Mouse (Mus musculus) megakaryocyte, embryonic 14.5 days (primary cell): ENCODE measurements around the gene Fcgr2b. TPM values are rescaled to one million over a fixed set of nuclear protein-coding genes. Genes with fewer than 3 reads are reported as not detected.

Experiments
- H3K27me3 ChIP-seq: replicated peaks from 2 replicates; pipeline ENCODE3; 2012; ENCODE audit warnings: inconsistent platforms
- H3K36me3 ChIP-seq: replicated peaks from 2 replicates; pipeline ENCODE3; 2012; ENCODE audit warnings: low read length, inconsistent platforms, mixed read lengths
- H3K4me1 ChIP-seq: 2 replicates; pipeline ENCODE4 v1.6.1; 2012; ENCODE audit warnings: inconsistent platforms
- H3K4me3 ChIP-seq: replicated peaks from 2 replicates; pipeline ENCODE3; 2012; ENCODE audit warnings: moderate library complexity, mild to moderate bottlenecking, inconsistent platforms
- H3K9me3 ChIP-seq: 2 replicates; pipeline ENCODE4 v1.6.1; 2012; ENCODE audit warnings: inconsistent platforms
- FLI1 ChIP-seq: IDR thresholded peaks from 2 replicates; pipeline ENCODE4 v1.6.1; 2012; ENCODE audit warnings: low read length, inconsistent platforms, mixed read lengths
- GATA1 ChIP-seq: IDR thresholded peaks from 3 replicates; pipeline ENCODE4 v1.6.1; 2012; ENCODE audit warnings: mixed read lengths, low read length, inconsistent platforms, borderline replicate concordance
- polyA plus RNA-seq: library from polyadenylated mRNA; stranded (reverse); fragments of >175 nt; gene quantifications from 2 replicates; pipeline ENCODE4 v1.2.3, GENCODE M21; 2012; ENCODE audit warnings: low replicate concordance; ENCODE audit not compliant: insufficient read depth

Fcgr2b gene
- polyA plus RNA-seq = 17.6 TPM in 1 of 2 replicates, not detected in the other

GRCm38 (mm10) chr1:170976447-170976846 lies at the start of gene Fcgr2b:
Fcgr2b (minus strand) TSS chr1:170976547.
- H3K4me1 ChIP-seq = peaks cover 66% of the 10 kb centered on the region

GRCm38 (mm10) chr1:171019311-171019950 lies 43.1 kb upstream of the Fcgr2b start:
- H3K4me1 ChIP-seq = peaks cover 44% of the 10 kb centered on the region
- H3K27me3 ChIP-seq = peaks cover 17% of the 10 kb centered on the region
- peak overlapping the region; percentile 4 for H3K4me3 ChIP-seq
- H3K9me3 ChIP-seq = peaks cover 12% of the 10 kb centered on the region
- TF ChIP-seq FLI1 = no peak
- TF ChIP-seq GATA1 = no peak
- no peaks in the 10 kb centered on the region for H3K36me3 ChIP-seq

More at GRCm38 (mm10) chr1:170976447-170976846, at the start of gene Fcgr2b:
- TF ChIP-seq FLI1 = no peak
- TF ChIP-seq GATA1 = no peak
- no peaks in the 10 kb centered on the region for H3K9me3 ChIP-seq
- H3K27me3 ChIP-seq = peaks cover 4% of the 10 kb centered on the region
- peaks cover 1% of the 10 kb centered on the region for H3K36me3 ChIP-seq
- H3K4me3 ChIP-seq = peak within 1 kb of the TSS; percentile 88

- TF ChIP-seq FLI1 (no peak), GATA1 (no peak)
- H3K9me3 ChIP-seq = peaks cover 12% of the 10 kb centered on the region
- H3K36me3 ChIP-seq = no peaks in the 10 kb centered on the region
- H3K4me3 ChIP-seq = peak within 1 kb of the TSS; percentile 4
- peaks cover 17% of the 10 kb centered on the region for H3K27me3 ChIP-seq
- peaks cover 39% of the 10 kb centered on the region for H3K4me1 ChIP-seq
These were observed 42.4 kb upstream of the Fcgr2b start, which contains the start of gene Fcgr4 for GRCm38 (mm10) chr1:171018737-171019136. Fcgr4 (plus strand) TSS chr1:171018920.

GRCm38 (mm10) chr1:171017468-171018158 lies 41.3 kb upstream of the Fcgr2b start:
- peaks cover 39% of the 10 kb centered on the region for H3K4me1 ChIP-seq
- peaks cover 15% of the 10 kb centered on the region for H3K27me3 ChIP-seq
- TF ChIP-seq GATA1 (no peak), FLI1 (no peak)
- H3K36me3 ChIP-seq = no peaks in the 10 kb centered on the region
- H3K4me3 ChIP-seq = peak overlapping the region; percentile 44
- H3K9me3 ChIP-seq = peaks cover 12% of the 10 kb centered on the region

GRCm38 (mm10) chr1:171016676-171017356 lies 40.5 kb upstream of the Fcgr2b start:
- H3K4me3 ChIP-seq = peak overlapping the region; percentile 44
- peaks cover 39% of the 10 kb centered on the region for H3K4me1 ChIP-seq
- H3K36me3 ChIP-seq = no peaks in the 10 kb centered on the region
- peaks cover 12% of the 10 kb centered on the region for H3K9me3 ChIP-seq
- TF ChIP-seq GATA1 = no peak
- no peak for TF ChIP-seq FLI1
- peaks cover 15% of the 10 kb centered on the region for H3K27me3 ChIP-seq

- H3K4me3 ChIP-seq = no peak overlapping the region
- H3K4me1 ChIP-seq = peaks cover 4% of the 10 kb centered on the region
- TF ChIP-seq GATA1 (no peak), FLI1 (no peak)
- no peaks in the 10 kb centered on the region for H3K36me3 ChIP-seq
- peaks cover 1% of the 10 kb centered on the region for H3K27me3 ChIP-seq
- H3K9me3 ChIP-seq = peaks cover 17% of the 10 kb centered on the region
These were observed 35.4 kb upstream of the Fcgr2b start for GRCm38 (mm10) chr1:171011733-171012132.

- Histone ChIP-seq H3K9me3 (peaks cover 5% of the 10 kb centered on the region), H3K4me1 (peaks cover 12% of the 10 kb centered on the region), H3K4me3 (peak overlapping the region; percentile 53), H3K27me3 (peaks cover 1% of the 10 kb centered on the region), H3K36me3 (no peaks in the 10 kb centered on the region)
- TF ChIP-seq FLI1 (no peak), GATA1 (no peak)
These were observed 30.6 kb upstream of the Fcgr2b start for GRCm38 (mm10) chr1:171006905-171007304.

- Histone ChIP-seq H3K9me3 (peaks cover 5% of the 10 kb centered on the region), H3K27me3 (peaks cover 1% of the 10 kb centered on the region), H3K36me3 (no peaks in the 10 kb centered on the region), H3K4me1 (peaks cover 12% of the 10 kb centered on the region), H3K4me3 (peak overlapping the region; percentile 23)
- TF ChIP-seq GATA1 = no peak
- no peak for TF ChIP-seq FLI1
These were observed 30.0 kb upstream of the Fcgr2b start for GRCm38 (mm10) chr1:171006335-171006734.

GRCm38 (mm10) chr1:171005586-171005985 lies 29.2 kb upstream of the Fcgr2b start:
- no peak for TF ChIP-seq GATA1
- TF ChIP-seq FLI1 = no peak
- H3K4me3 ChIP-seq = no peak overlapping the region
- peaks cover 1% of the 10 kb centered on the region for H3K27me3 ChIP-seq
- H3K4me1 ChIP-seq = peaks cover 12% of the 10 kb centered on the region
- H3K9me3 ChIP-seq = peaks cover 5% of the 10 kb centered on the region
- H3K36me3 ChIP-seq = no peaks in the 10 kb centered on the region

- peaks cover 5% of the 10 kb centered on the region for H3K9me3 ChIP-seq
- H3K27me3 ChIP-seq = peaks cover 1% of the 10 kb centered on the region
- no peak overlapping the region for H3K4me3 ChIP-seq
- peaks cover 13% of the 10 kb centered on the region for H3K4me1 ChIP-seq
- TF ChIP-seq FLI1 (no peak), GATA1 (no peak)
- no peaks in the 10 kb centered on the region for H3K36me3 ChIP-seq
These were observed 28.7 kb upstream of the Fcgr2b start for GRCm38 (mm10) chr1:171005081-171005480.
